Mouse (Mus musculus) heart, embryonic 13.5 days (tissue): Measurements from ENCODE around the gene Bbc3. TPM values are rescaled to one million over a fixed set of nuclear protein-coding genes. Genes with fewer than 3 reads are reported as not detected.
A peak's percentile ranks its signal among the peaks of the same experiment; 100 is the strongest.

ENCODE experiments used
- ATAC-seq: fragments of 200-750 bp; cut with Nextera tagmentation; 2 replicates; pipeline ENCODE4 v1.8.0; 2017; ENCODE audit warnings: moderate TSS enrichment; ENCODE audit not compliant: insufficient number of reproducible peaks, low FRiP score, low TSS enrichment; ENCODE audit errors: extremely low read depth
- H3K27ac ChIP-seq: fragments of 300-500 bp; sonication (generic); replicated peaks from 2 replicates; pipeline ENCODE4 v1.5.1; 2015; ENCODE audit warnings: moderate library complexity, mild to moderate bottlenecking, inconsistent platforms
- H3K27me3 ChIP-seq: fragments of 300-500 bp; sonication (generic); replicated peaks from 2 replicates; pipeline ENCODE4 v1.6.1; 2015; ENCODE audit warnings: mild to moderate bottlenecking, inconsistent platforms
- H3K36me3 ChIP-seq: fragments of 300-500 bp; sonication (generic); 2 replicates; pipeline ENCODE4 v1.6.1; 2015; ENCODE audit warnings: mild to moderate bottlenecking, inconsistent platforms
- H3K4me1 ChIP-seq: fragments of 300-500 bp; sonication (generic); 2 replicates; pipeline ENCODE4 v1.6.1; 2015; ENCODE audit warnings: inconsistent platforms
- H3K4me2 ChIP-seq: fragments of 300-500 bp; sonication (generic); 2 replicates; pipeline ENCODE4 v1.6.1; 2015; ENCODE audit warnings: inconsistent platforms, mild to moderate bottlenecking, moderate library complexity
- H3K4me3 ChIP-seq: fragments of 300-500 bp; sonication (generic); 2 replicates; pipeline ENCODE4 v1.5.1; 2015; ENCODE audit warnings: moderate library complexity, mild to moderate bottlenecking, inconsistent platforms
- H3K9ac ChIP-seq: fragments of 300-500 bp; sonication (generic); 2 replicates; pipeline ENCODE4 v1.6.1; 2015; ENCODE audit warnings: inconsistent platforms, mild to moderate bottlenecking, moderate library complexity
- H3K9me3 ChIP-seq: fragments of 300-500 bp; sonication (generic); 2 replicates; pipeline ENCODE4 v1.6.1; 2016; ENCODE audit warnings: inconsistent platforms
- whole genome bisulfite sequencing: fragments of 180-500 bp; shearing (Covaris S2); methylation state at CpG from one replicate; pipeline ENCODE4 v1.1.7; 2015; ENCODE audit warnings: mixed read lengths; 5-methylcytosine and 5-hydroxymethylcytosine counted together
- polyA plus RNA-seq: library from polyadenylated mRNA; unstranded; fragments of >200 nt; fragmentation: Nextera tagmentation; extraction: Ambion mirVana; gene quantifications from 2 replicates; pipeline ENCODE4 v1.2.1, GENCODE M21; 2015

Gene Bbc3
- polyA plus RNA-seq, 1 experiment from 2014 or later: 8.8 TPM

GRCm38 (mm10) chr7:16274922-16275890 is 33.0 kb upstream of the Bbc3 start:
- Histone ChIP-seq H3K27ac (no peak overlapping the region), H3K4me2 (no peak overlapping the region; the same call in 1 of the 2 replicates), H3K27me3 (no peaks in the 10 kb centered on the region), H3K4me1 (peaks cover 31% of the 10 kb centered on the region), H3K9ac (peak overlapping the region; percentile 88), H3K9me3 (no peaks in the 10 kb centered on the region), H3K36me3 (peaks cover 52% of the 10 kb centered on the region), H3K4me3 (no peak overlapping the region)
- no peak for ATAC-seq
- WGBS: 84% methylated on average over 10 of the region's 10 CpGs

- Histone ChIP-seq H3K4me3 (no peak overlapping the region), H3K36me3 (peaks cover 83% of the 10 kb centered on the region), H3K9me3 (no peaks in the 10 kb centered on the region), H3K9ac (no peak overlapping the region), H3K4me1 (peaks cover 11% of the 10 kb centered on the region), H3K27ac (no peak overlapping the region), H3K4me2 (no peak overlapping the region), H3K27me3 (no peaks in the 10 kb centered on the region)
- WGBS: 86% methylated on average over 11 of the region's 11 CpGs
- ATAC-seq: no peak
Measured at GRCm38 (mm10) chr7:16280721-16281120, 27.5 kb upstream of the Bbc3 start.

- no peak overlapping the region for H3K27ac ChIP-seq
- H3K4me1 ChIP-seq: peaks cover 11% of the 10 kb centered on the region
- ATAC-seq: no peak
- WGBS: 89% methylated on average over 13 of the region's 13 CpGs
- peaks cover 67% of the 10 kb centered on the region for H3K36me3 ChIP-seq
- H3K4me3 ChIP-seq: no peak overlapping the region
- H3K9me3 ChIP-seq: no peaks in the 10 kb centered on the region
- H3K9ac ChIP-seq: no peak overlapping the region
- H3K4me2 ChIP-seq: no peak overlapping the region
- H3K27me3 ChIP-seq: no peaks in the 10 kb centered on the region
Measured at GRCm38 (mm10) chr7:16282334-16282733, 25.9 kb upstream of the Bbc3 start.

GRCm38 (mm10) chr7:16284001-16284400 is 24.2 kb upstream of the Bbc3 start:
- 90% methylated on average over 8 of the region's 8 CpGs for WGBS
- H3K36me3 ChIP-seq: peaks cover 51% of the 10 kb centered on the region
- H3K4me2 ChIP-seq: no peak overlapping the region
- no peak overlapping the region for H3K9ac ChIP-seq
- H3K27me3 ChIP-seq: no peaks in the 10 kb centered on the region
- H3K27ac ChIP-seq: no peak overlapping the region
- no peak for ATAC-seq
- H3K9me3 ChIP-seq: no peaks in the 10 kb centered on the region
- no peak overlapping the region for H3K4me3 ChIP-seq
- peaks cover 11% of the 10 kb centered on the region for H3K4me1 ChIP-seq

GRCm38 (mm10) chr7:16284904-16285303 is 23.3 kb upstream of the Bbc3 start:
- Histone ChIP-seq H3K36me3 (peaks cover 43% of the 10 kb centered on the region), H3K27me3 (no peaks in the 10 kb centered on the region), H3K4me3 (peak overlapping the region; percentile 77), H3K27ac (peak overlapping the region; percentile 97), H3K4me1 (peaks cover 11% of the 10 kb centered on the region), H3K9me3 (no peaks in the 10 kb centered on the region), H3K9ac (peak overlapping the region; percentile 73), H3K4me2 (peak overlapping the region; percentile 80)
- ATAC-seq: no peak
- 71% methylated on average over 9 of the region's 9 CpGs for WGBS

- 3% methylated on average over 14 of the region's 14 CpGs for WGBS
- Histone ChIP-seq H3K4me3 (peak overlapping the region; percentile 77), H3K9ac (peak overlapping the region; percentile 73), H3K27me3 (no peaks in the 10 kb centered on the region), H3K36me3 (peaks cover 37% of the 10 kb centered on the region), H3K9me3 (no peaks in the 10 kb centered on the region), H3K4me1 (peaks cover 11% of the 10 kb centered on the region), H3K4me2 (peak overlapping the region; percentile 80), H3K27ac (peak overlapping the region; percentile 97)
- peak; percentile 17; the same call in 1 of the 2 replicates for ATAC-seq
Measured at GRCm38 (mm10) chr7:16285450-16286025, 22.7 kb upstream of the Bbc3 start.

- peak; percentile 89 for ATAC-seq
- H3K36me3 ChIP-seq: peaks cover 29% of the 10 kb centered on the region
- H3K27me3 ChIP-seq: no peaks in the 10 kb centered on the region
- H3K9me3 ChIP-seq: no peaks in the 10 kb centered on the region
- H3K4me1 ChIP-seq: peaks cover 11% of the 10 kb centered on the region
- peak within 1 kb of the TSS; percentile 77 for H3K4me3 ChIP-seq
- WGBS: under 1% methylated on average over 69 of the region's 70 CpGs
- peak within 1 kb of the TSS; percentile 86 for H3K9ac ChIP-seq
- H3K4me2 ChIP-seq: peak within 1 kb of the TSS; percentile 80
- peak within 1 kb of the TSS; percentile 97 for H3K27ac ChIP-seq
Measured at GRCm38 (mm10) chr7:16286026-16286961, 21.9 kb upstream of the Bbc3 start, which contains the start of gene Ccdc9. Gene Ccdc9 (minus strand): TSS chr7:16286795.

GRCm38 (mm10) chr7:16287016-16287415 is 21.2 kb upstream of the Bbc3 start:
- Histone ChIP-seq H3K4me2 (peak overlapping the region; percentile 80), H3K4me3 (peak overlapping the region; percentile 77), H3K4me1 (peaks cover 11% of the 10 kb centered on the region), H3K9me3 (no peaks in the 10 kb centered on the region), H3K36me3 (peaks cover 22% of the 10 kb centered on the region), H3K27ac (peak overlapping the region; percentile 97), H3K27me3 (no peaks in the 10 kb centered on the region), H3K9ac (peak overlapping the region; percentile 86)
- ATAC-seq: no peak
- 84% methylated on average over 2 of the region's 2 CpGs for WGBS

- H3K9ac ChIP-seq: no peak overlapping the region
- WGBS: 80% methylated on average over 1 of the region's 1 CpGs
- no peak overlapping the region for H3K4me2 ChIP-seq
- H3K9me3 ChIP-seq: no peaks in the 10 kb centered on the region
- ATAC-seq: no peak
- peaks cover 14% of the 10 kb centered on the region for H3K36me3 ChIP-seq
- no peak overlapping the region for H3K4me3 ChIP-seq
- no peaks in the 10 kb centered on the region for H3K27me3 ChIP-seq
- H3K4me1 ChIP-seq: peaks cover 11% of the 10 kb centered on the region
- H3K27ac ChIP-seq: no peak overlapping the region
Measured at GRCm38 (mm10) chr7:16287791-16288190, 20.4 kb upstream of the Bbc3 start.

GRCm38 (mm10) chr7:16294346-16294745 is 13.8 kb upstream of the Bbc3 start:
- peaks cover 27% of the 10 kb centered on the region for H3K4me1 ChIP-seq
- WGBS: 24% methylated on average over 4 of the region's 4 CpGs
- no peaks in the 10 kb centered on the region for H3K9me3 ChIP-seq
- peak overlapping the region; percentile 77 for H3K9ac ChIP-seq
- H3K27ac ChIP-seq: peak overlapping the region; percentile 94
- no peak for ATAC-seq
- H3K4me3 ChIP-seq: peak overlapping the region; percentile 55
- H3K36me3 ChIP-seq: no peaks in the 10 kb centered on the region
- no peaks in the 10 kb centered on the region for H3K27me3 ChIP-seq
- H3K4me2 ChIP-seq: peak overlapping the region; percentile 74
